Mouse (Mus musculus) ES-Bruce4 (cell line): ENCODE data around the gene Daglb. TPM values are rescaled to one million over a fixed set of nuclear protein-coding genes. Genes with fewer than 3 reads are reported as not detected.

Experiments
- H3K27ac ChIP-seq: 2 replicates; pipeline ENCODE4 v1.5.1; 2012; ENCODE audit warnings: low read length, inconsistent platforms; ENCODE audit not compliant: insufficient read depth
- H3K27me3 ChIP-seq: 2 replicates; pipeline ENCODE4 v1.6.1; 2012; ENCODE audit warnings: mild to moderate bottlenecking, low read length, inconsistent platforms; ENCODE audit not compliant: control insufficient read depth, poor library complexity, insufficient read depth, severe bottlenecking
- H3K36me3 ChIP-seq: 2 replicates; pipeline ENCODE4 v1.6.1; 2012; ENCODE audit warnings: inconsistent platforms, mild to moderate bottlenecking, low read length, moderate library complexity; ENCODE audit not compliant: control insufficient read depth, poor library complexity, insufficient read depth, severe bottlenecking
- H3K4me1 ChIP-seq: one replicate; pipeline ENCODE4 v1.8.1; 2011; ENCODE audit warnings: low read length; ENCODE audit not compliant: control insufficient read depth, insufficient read depth
- H3K4me3 ChIP-seq: 2 replicates; pipeline ENCODE4 v1.5.1; 2011; ENCODE audit warnings: low read depth, mild to moderate bottlenecking, low read length
- H3K9ac ChIP-seq: 2 replicates; pipeline ENCODE4 v1.6.1; 2012; ENCODE audit warnings: low read depth, mild to moderate bottlenecking, inconsistent platforms; ENCODE audit not compliant: poor library complexity, severe bottlenecking
- H3K9me3 ChIP-seq: replicated peaks from 2 replicates; pipeline ENCODE4 v1.6.1; 2012; ENCODE audit warnings: mild to moderate bottlenecking, low read length, inconsistent platforms; ENCODE audit not compliant: control insufficient read depth, poor library complexity, insufficient read depth, severe bottlenecking
- CTCF ChIP-seq: IDR thresholded peaks from one replicate; pipeline ENCODE4 v1.8.1; 2011; ENCODE audit warnings: low read depth, low read length
- EP300 ChIP-seq: IDR thresholded peaks from 2 replicates; pipeline ENCODE4 v1.6.1; 2011; ENCODE audit warnings: low read depth, low read length; ENCODE audit not compliant: insufficient read depth
- POLR2A ChIP-seq: IDR thresholded peaks from one replicate; pipeline ENCODE4 v1.8.1; 2011; ENCODE audit warnings: low read length; ENCODE audit not compliant: insufficient read depth
- polyA plus RNA-seq: library from polyadenylated mRNA; stranded (reverse); fragments of >200 nt; gene quantifications from 2 replicates; pipeline ENCODE4 v1.2.4, GENCODE M21; 2011; ENCODE audit warnings: low read depth; ENCODE audit not compliant: missing spikeins, insufficient read depth, insufficient read length

Gene Daglb
- polyA plus RNA-seq, 1 experiment, result 3.1 TPM

GRCm38 (mm10) chr5:143477901-143478300, 13.5 kb downstream of the Daglb start:
- H3K4me3 ChIP-seq, result no peak overlapping the region
- no peaks in the 10 kb centered on the region for H3K27me3 ChIP-seq
- H3K9ac ChIP-seq, result no peak overlapping the region
- H3K4me1 ChIP-seq, result no peaks in the 10 kb centered on the region
- no peak overlapping the region for H3K27ac ChIP-seq
- no peaks in the 10 kb centered on the region for H3K36me3 ChIP-seq
- no peaks in the 10 kb centered on the region for H3K9me3 ChIP-seq
- no peak for TF ChIP-seq POLR2A
- no peak for TF ChIP-seq EP300
- TF ChIP-seq CTCF, result no peak

GRCm38 (mm10) chr5:143484955-143485354, 20.6 kb downstream of the Daglb start:
- H3K9me3 ChIP-seq, result no peaks in the 10 kb centered on the region

GRCm38 (mm10) chr5:143487193-143487592, 22.8 kb downstream of the Daglb start:
- no peaks in the 10 kb centered on the region for H3K9me3 ChIP-seq
- H3K4me3 ChIP-seq, result no peak overlapping the region
- H3K27me3 ChIP-seq, result no peaks in the 10 kb centered on the region
- no peaks in the 10 kb centered on the region for H3K4me1 ChIP-seq
- no peak overlapping the region for H3K27ac ChIP-seq
- TF ChIP-seq POLR2A, result no peak
- no peak for TF ChIP-seq CTCF
- TF ChIP-seq EP300, result no peak
- no peaks in the 10 kb centered on the region for H3K36me3 ChIP-seq
- H3K9ac ChIP-seq, result no peak overlapping the region

More at GRCm38 (mm10) chr5:143484955-143485354, 20.6 kb downstream of the Daglb start:
- Histone ChIP-seq H3K36me3 (no peaks in the 10 kb centered on the region), H3K27ac (no peak overlapping the region), H3K4me1 (no peaks in the 10 kb centered on the region), H3K9ac (no peak overlapping the region), H3K4me3 (no peak overlapping the region), H3K27me3 (no peaks in the 10 kb centered on the region)
- TF ChIP-seq EP300 (no peak), CTCF (no peak), POLR2A (no peak)

- no peak for TF ChIP-seq EP300
- no peak for TF ChIP-seq CTCF
- no peak for TF ChIP-seq POLR2A
- Histone ChIP-seq H3K9me3 (no peaks in the 10 kb centered on the region), H3K9ac (no peak overlapping the region), H3K36me3 (no peaks in the 10 kb centered on the region), H3K4me3 (no peak overlapping the region), H3K27ac (no peak overlapping the region), H3K4me1 (no peaks in the 10 kb centered on the region), H3K27me3 (no peaks in the 10 kb centered on the region)
These were observed 23.6 kb downstream of the Daglb start for GRCm38 (mm10) chr5:143487998-143488397.

- Histone ChIP-seq H3K9ac (no peak overlapping the region), H3K4me1 (no peaks in the 10 kb centered on the region), H3K27ac (no peak overlapping the region), H3K4me3 (no peak overlapping the region), H3K9me3 (no peaks in the 10 kb centered on the region), H3K36me3 (no peaks in the 10 kb centered on the region), H3K27me3 (no peaks in the 10 kb centered on the region)
- TF ChIP-seq POLR2A (no peak), CTCF (no peak), EP300 (no peak)
These were observed 25.5 kb downstream of the Daglb start for GRCm38 (mm10) chr5:143489749-143490342.

GRCm38 (mm10) chr5:143491736-143492135, 27.4 kb downstream of the Daglb start:
- Histone ChIP-seq H3K4me1 (no peaks in the 10 kb centered on the region), H3K9ac (no peak overlapping the region), H3K9me3 (no peaks in the 10 kb centered on the region), H3K4me3 (no peak overlapping the region), H3K27ac (no peak overlapping the region), H3K36me3 (no peaks in the 10 kb centered on the region), H3K27me3 (no peaks in the 10 kb centered on the region)
- TF ChIP-seq CTCF, result no peak
- TF ChIP-seq POLR2A, result no peak
